16 mouse cellular contexts compared by ENCODE assay signal in the genomic region with DNA sequence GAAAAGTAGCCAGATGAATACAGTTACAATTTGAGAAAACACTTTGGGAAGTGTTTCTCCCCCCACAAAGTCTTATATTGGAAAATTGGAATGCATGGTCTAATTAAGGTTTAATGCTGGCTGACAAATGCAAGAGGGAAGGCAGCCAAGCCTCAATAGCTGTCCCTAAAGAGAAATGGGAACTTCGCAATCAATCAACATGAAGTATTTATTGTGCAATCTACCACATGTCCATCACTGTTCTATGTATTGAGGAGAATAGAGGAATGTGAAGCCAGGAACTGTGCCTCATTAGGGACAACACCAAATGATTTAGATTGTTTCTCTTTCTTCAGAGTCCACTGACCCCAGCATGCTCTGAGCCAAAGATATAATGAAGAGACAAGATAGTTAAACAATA.
DNase-seq lines count a peak whose midpoint lies in the region; ATAC-seq lines count a peak whose summit lies in the region.
"Had no signal": no experiment of that assay in that cellular context is flagged by ENCODE, and none has a peak within 500 bp of the region (broad histone marks: within the 10 kb centered on the region; RNA-seq: fewer than 3 reads in every experiment).

No protein-coding gene starts in this region.

- peak; percentile 91 for ATAC-seq in megakaryocyte progenitor cell, adult 5-6 weeks (replicated peaks; ENCODE audit: poor library complexity)
- ATAC-seq: forebrain, embryonic 15.5 days; intestine, embryonic 16.5 days; midbrain, embryonic 15.5 days; Patski had no signal

- peak; percentile 4 for DNase-seq in adrenal gland, postnatal 10 days
- DNase-seq in adrenal gland, postnatal 14 days, result no peak
- peak; percentile 11 for DNase-seq in kidney, postnatal 10 days
- DNase-seq in kidney, adult 8-10 months, result no peak
- DNase-seq in 3T3-L1 (ENCODE audit: low read depth, low spot score), result peak; percentile 51
- DNase-seq in urinary bladder, adult 18-20 months (ENCODE audit: low spot score in 2 of 2), result no peak
- no peak for DNase-seq in adrenal gland, postnatal 4 days (ENCODE audit: low spot score in 2 of 2)
- DNase-seq: cerebellum, adult 11-12 months; cerebellum, postnatal 36 days; layer of hippocampus, postnatal 36 days; left cerebral cortex, postnatal 4 days had no signal

Comparison
In these comparisons a context has a peak if more than half of its experiments do, and no peak if none do; other contexts are left out.
1. DNase-seq: peak in adrenal gland, postnatal 10 days (single experiment), kidney, postnatal 10 days (single experiment) and 3T3-L1 (single experiment); none in adrenal gland, postnatal 14 days (single experiment), kidney, adult 8-10 months (0 of 2), urinary bladder, adult 18-20 months (0 of 2) and adrenal gland, postnatal 4 days (0 of 2).